Mouse (Mus musculus): ENCODE data around the gene Itln1.

GRCm38 (mm10) chr1:171535194-171535593 lies at the start of gene Itln1:
- no peak for TF ChIP-seq POLR2A (IDR thresholded peaks at IDR 0.05; ENCODE audit: borderline replicate concordance, low read depth, low read length)
- no peak for TF ChIP-seq CTCF (IDR thresholded peaks at IDR 0.05; ENCODE audit: low read depth, low read length)

Data from bone marrow macrophage, adult 2 months (primary cell).